Mouse (Mus musculus) lung, embryonic 15.5 days (tissue): Measurements from ENCODE around the gene Fbxo40. TPM values are rescaled to one million over a fixed set of nuclear protein-coding genes. Genes with fewer than 3 reads are reported as not detected.

Experiments used
- ATAC-seq: fragments of 200-750 bp; cut with Nextera tagmentation; 2 replicates; pipeline ENCODE4 v1.8.0; 2017; ENCODE audit warnings: moderate number of reproducible peaks, borderline replicate concordance; ENCODE audit not compliant: low FRiP score, low TSS enrichment; ENCODE audit errors: extremely low read depth
- H3K27ac ChIP-seq: fragments of 300-500 bp; sonication (generic); 2 replicates; pipeline ENCODE4 v1.5.1; 2015; ENCODE audit warnings: moderate library complexity, mild to moderate bottlenecking, inconsistent platforms
- H3K27me3 ChIP-seq: fragments of 300-500 bp; sonication (generic); 2 replicates; pipeline ENCODE4 v1.6.1; 2015; ENCODE audit warnings: inconsistent platforms
- H3K36me3 ChIP-seq: fragments of 300-500 bp; sonication (generic); 2 replicates; pipeline ENCODE4 v1.6.1; 2015; ENCODE audit warnings: inconsistent platforms
- H3K4me1 ChIP-seq: fragments of 300-500 bp; sonication (generic); 2 replicates; pipeline ENCODE4 v1.6.1; 2015; ENCODE audit warnings: inconsistent platforms
- H3K4me2 ChIP-seq: fragments of 300-500 bp; sonication (generic); 2 replicates; pipeline ENCODE4 v1.6.1; 2015; ENCODE audit warnings: inconsistent platforms, mild to moderate bottlenecking, moderate library complexity
- H3K4me3 ChIP-seq: fragments of 300-500 bp; sonication (generic); 2 replicates; pipeline ENCODE4 v1.5.1; 2015; ENCODE audit warnings: mild to moderate bottlenecking, inconsistent platforms
- H3K9ac ChIP-seq: fragments of 300-500 bp; sonication (generic); 2 replicates; pipeline ENCODE4 v1.6.1; 2015; ENCODE audit warnings: inconsistent platforms
- H3K9me3 ChIP-seq: fragments of 300-500 bp; sonication (generic); 2 replicates; pipeline ENCODE4 v1.6.1; 2016; ENCODE audit warnings: inconsistent platforms
- WGBS: fragments of 180-500 bp; shearing (Covaris S2); methylation state at CpG from one replicate; pipeline ENCODE4 v1.1.7; 2015; 5-methylcytosine and 5-hydroxymethylcytosine counted together
- polyA plus RNA-seq: library from polyadenylated mRNA; unstranded; fragments of >200 nt; fragmentation: Nextera tagmentation; extraction: Ambion mirVana; gene quantifications from 2 replicates; pipeline ENCODE4 v1.2.1, GENCODE M21; 2015

The Fbxo40 gene
- polyA plus RNA-seq, 1 experiment from 2014 or later: 0.10 TPM

DNA sequence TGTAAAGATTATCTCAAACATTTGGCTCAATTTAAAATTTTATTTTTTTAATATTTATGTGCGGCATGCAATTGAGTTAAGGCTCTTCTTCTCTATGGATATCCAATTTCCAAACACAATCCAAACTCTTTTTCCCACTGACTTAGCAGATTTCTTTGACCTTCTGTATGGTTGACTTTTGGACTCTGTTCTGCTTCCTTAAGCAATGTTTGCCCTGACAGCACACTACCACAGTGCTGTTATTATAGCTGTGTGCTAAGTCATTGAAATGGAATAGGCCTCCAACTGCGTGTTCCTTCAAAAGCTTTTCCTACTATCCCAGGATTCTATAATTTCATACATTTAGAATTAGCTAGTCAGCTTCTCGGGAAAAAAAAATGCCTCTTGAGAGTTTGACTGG lies 46.7 kb downstream of the Fbxo40 start:
- Histone ChIP-seq H3K4me1 (no peaks in the 10 kb centered on the region), H3K27ac (no peak overlapping the region), H3K36me3 (no peaks in the 10 kb centered on the region), H3K9ac (no peak overlapping the region), H3K27me3 (no peaks in the 10 kb centered on the region), H3K4me3 (no peak overlapping the region), H3K9me3 (no peaks in the 10 kb centered on the region), H3K4me2 (no peak overlapping the region)
- no peak for ATAC-seq
- WGBS: 89% methylated on average over 3 of the region's 3 CpGs

- Histone ChIP-seq H3K4me1 (no peaks in the 10 kb centered on the region), H3K27ac (no peak overlapping the region), H3K9ac (no peak overlapping the region), H3K36me3 (no peaks in the 10 kb centered on the region), H3K27me3 (no peaks in the 10 kb centered on the region), H3K4me3 (no peak overlapping the region), H3K4me2 (no peak overlapping the region), H3K9me3 (no peaks in the 10 kb centered on the region)
- 77% methylated on average over 4 of the region's 4 CpGs for WGBS
- ATAC-seq: no peak
Measured at GRCm38 (mm10) chr16:36941895-36942294, 48.4 kb downstream of the Fbxo40 start.

- no peak for ATAC-seq
- Histone ChIP-seq H3K4me2 (no peak overlapping the region), H3K4me3 (no peak overlapping the region), H3K4me1 (no peaks in the 10 kb centered on the region), H3K27me3 (no peaks in the 10 kb centered on the region), H3K9me3 (no peaks in the 10 kb centered on the region), H3K36me3 (no peaks in the 10 kb centered on the region), H3K27ac (no peak overlapping the region), H3K9ac (no peak overlapping the region)
- 59% methylated on average over 6 of the region's 6 CpGs for WGBS
Measured at GRCm38 (mm10) chr16:36941137-36941727, 49.0 kb downstream of the Fbxo40 start.

GRCm38 (mm10) chr16:36935814-36936213 lies 54.5 kb downstream of the Fbxo40 start:
- no peak for ATAC-seq
- Histone ChIP-seq H3K9me3 (no peaks in the 10 kb centered on the region), H3K36me3 (peaks cover 19% of the 10 kb centered on the region), H3K4me3 (no peak overlapping the region), H3K9ac (no peak overlapping the region), H3K27ac (no peak overlapping the region), H3K4me2 (no peak overlapping the region), H3K27me3 (no peaks in the 10 kb centered on the region), H3K4me1 (no peaks in the 10 kb centered on the region)
- WGBS: 75% methylated on average over 3 of the region's 3 CpGs

DNA sequence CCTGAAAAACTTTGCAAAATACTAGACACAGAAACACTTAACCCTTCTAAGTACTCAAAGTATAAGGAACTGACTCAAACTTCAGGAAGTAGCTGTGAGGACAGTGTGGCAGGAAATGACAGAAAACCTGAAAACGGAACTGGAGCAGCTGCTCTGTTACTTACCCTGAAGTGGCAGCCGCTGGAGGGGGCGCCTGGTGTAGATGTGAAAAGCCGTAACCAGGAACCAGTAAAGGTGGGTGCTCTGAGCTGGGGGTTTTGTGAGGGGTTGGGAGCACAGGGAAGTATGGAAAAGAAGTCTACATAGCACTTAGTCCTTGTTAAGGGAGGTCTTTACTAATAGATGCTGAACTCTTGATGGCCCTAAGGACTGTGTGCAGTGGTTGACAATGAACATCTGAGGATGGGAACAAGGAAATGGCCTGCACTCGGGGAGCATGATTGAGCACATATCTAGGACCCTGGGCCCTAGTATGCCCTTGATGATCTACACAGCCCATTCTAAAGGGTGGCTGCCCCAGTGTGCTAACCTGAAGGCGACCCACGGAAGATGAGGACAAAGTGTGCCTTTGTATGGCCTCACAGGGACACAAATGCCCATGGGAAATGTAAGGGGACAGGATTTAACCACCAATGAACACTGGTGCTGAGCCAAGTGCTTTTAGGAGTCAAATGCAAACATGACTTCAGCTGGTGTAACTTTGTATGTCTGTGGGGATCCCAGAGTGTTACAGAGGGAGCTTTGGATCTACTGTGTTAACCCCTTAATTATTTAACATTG lies 55.2 kb downstream of the Fbxo40 start, which contains the start of gene Hcls1:
Gene Hcls1, plus strand, starts transcription at position 143 of the 780 bp plus-strand sequence.
- no peak for ATAC-seq
- Histone ChIP-seq H3K4me2 (no peak within 1 kb of the TSS), H3K4me1 (no peaks in the 10 kb centered on the region), H3K27ac (no peak within 1 kb of the TSS), H3K27me3 (no peaks in the 10 kb centered on the region), H3K4me3 (no peak within 1 kb of the TSS), H3K36me3 (peaks cover 24% of the 10 kb centered on the region), H3K9me3 (no peaks in the 10 kb centered on the region), H3K9ac (no peak within 1 kb of the TSS)
- WGBS: 58% methylated on average over 7 of the region's 7 CpGs

- Histone ChIP-seq H3K9me3 (no peaks in the 10 kb centered on the region), H3K27me3 (no peaks in the 10 kb centered on the region), H3K4me2 (no peak overlapping the region), H3K36me3 (peaks cover 31% of the 10 kb centered on the region), H3K27ac (no peak overlapping the region), H3K4me1 (no peaks in the 10 kb centered on the region), H3K4me3 (no peak overlapping the region), H3K9ac (no peak overlapping the region)
- 0 out of 2 replicates have a peak, but pooled peaks have one; percentile 21 for ATAC-seq
- WGBS: 39% methylated on average over 6 of the region's 6 CpGs
Measured at GRCm38 (mm10) chr16:36934131-36934840, 56.0 kb downstream of the Fbxo40 start.

GRCm38 (mm10) chr16:36932546-36932945 lies 57.7 kb downstream of the Fbxo40 start:
- Histone ChIP-seq H3K9ac (no peak overlapping the region), H3K36me3 (peaks cover 49% of the 10 kb centered on the region), H3K27me3 (no peaks in the 10 kb centered on the region), H3K27ac (no peak overlapping the region), H3K4me3 (no peak overlapping the region), H3K4me2 (no peak overlapping the region), H3K4me1 (no peaks in the 10 kb centered on the region), H3K9me3 (no peaks in the 10 kb centered on the region)
- ATAC-seq: no peak
- WGBS: 96% methylated on average over 6 of the region's 6 CpGs

GRCm38 (mm10) chr16:36931976-36932375 lies 58.3 kb downstream of the Fbxo40 start:
- Histone ChIP-seq H3K27me3 (no peaks in the 10 kb centered on the region), H3K4me3 (no peak overlapping the region), H3K9ac (no peak overlapping the region), H3K27ac (no peak overlapping the region), H3K9me3 (no peaks in the 10 kb centered on the region), H3K4me2 (no peak overlapping the region), H3K36me3 (peaks cover 54% of the 10 kb centered on the region), H3K4me1 (no peaks in the 10 kb centered on the region)
- ATAC-seq: no peak
- WGBS: 78% methylated on average over 3 of the region's 3 CpGs

GRCm38 (mm10) chr16:36931381-36931780 lies 58.9 kb downstream of the Fbxo40 start:
- Histone ChIP-seq H3K4me1 (no peaks in the 10 kb centered on the region), H3K4me2 (no peak overlapping the region), H3K36me3 (peaks cover 60% of the 10 kb centered on the region), H3K9ac (no peak overlapping the region), H3K9me3 (no peaks in the 10 kb centered on the region), H3K27ac (no peak overlapping the region), H3K27me3 (no peaks in the 10 kb centered on the region), H3K4me3 (no peak overlapping the region)
- WGBS: 92% methylated on average over 10 of the region's 10 CpGs
- no peak for ATAC-seq

- ATAC-seq: no peak
- H3K4me1 ChIP-seq: no peaks in the 10 kb centered on the region
- no peaks in the 10 kb centered on the region for H3K9me3 ChIP-seq
- H3K36me3 ChIP-seq: peaks cover 68% of the 10 kb centered on the region
- no peak overlapping the region for H3K4me2 ChIP-seq
- H3K27me3 ChIP-seq: no peaks in the 10 kb centered on the region
- 56% methylated on average over 11 of the region's 11 CpGs for WGBS
- no peak overlapping the region for H3K4me3 ChIP-seq
- no peak overlapping the region for H3K27ac ChIP-seq
- no peak overlapping the region for H3K9ac ChIP-seq
Measured at GRCm38 (mm10) chr16:36930231-36931136, 59.8 kb downstream of the Fbxo40 start.

DNA sequence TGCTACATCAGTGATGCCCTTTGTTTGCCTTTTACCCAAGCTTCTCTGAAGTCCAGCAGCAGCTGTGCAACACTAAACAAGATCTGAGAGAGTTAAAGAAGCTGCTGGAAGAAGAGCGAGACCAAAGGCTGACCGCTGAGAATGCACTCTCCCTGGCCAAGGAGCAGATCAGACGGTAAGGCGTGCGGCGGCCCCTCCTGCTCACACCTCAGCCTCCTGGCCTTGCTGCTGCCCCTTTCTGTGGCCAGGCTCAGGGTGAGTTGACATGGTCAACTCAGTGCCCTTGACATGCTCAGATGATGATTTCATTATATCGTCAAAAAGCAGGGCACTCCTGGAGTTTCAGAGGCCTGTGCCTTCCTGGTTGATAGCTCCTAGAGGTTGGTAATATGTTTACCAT lies 61.1 kb downstream of the Fbxo40 start:
- Histone ChIP-seq H3K27ac (no peak overlapping the region), H3K4me1 (no peaks in the 10 kb centered on the region), H3K4me2 (no peak overlapping the region), H3K27me3 (no peaks in the 10 kb centered on the region), H3K9ac (no peak overlapping the region), H3K9me3 (no peaks in the 10 kb centered on the region), H3K36me3 (peaks cover 73% of the 10 kb centered on the region), H3K4me3 (no peak overlapping the region)
- 91% methylated on average over 7 of the region's 7 CpGs for WGBS
- ATAC-seq: no peak
